9 mouse cellular contexts compared by ENCODE assay signal in the genomic region with DNA sequence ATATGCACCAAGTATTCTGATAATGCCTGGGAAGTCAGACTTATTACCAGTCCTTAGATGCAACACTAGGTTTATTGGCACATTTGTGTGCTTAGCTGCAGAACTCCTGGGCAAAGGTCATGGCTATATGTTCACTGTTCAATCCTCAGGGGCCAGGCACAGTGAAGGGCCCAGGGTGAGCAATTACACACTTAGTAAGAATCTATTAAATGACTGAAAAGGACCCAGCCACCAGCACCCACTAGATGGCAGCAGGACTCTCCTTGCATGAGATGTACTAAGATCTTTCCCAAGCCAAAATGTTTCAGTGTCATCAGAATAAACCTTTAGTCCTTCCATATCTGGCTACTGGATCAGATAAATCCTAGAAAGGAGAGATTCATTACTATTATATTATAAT. TPM values are rescaled to one million over a fixed set of nuclear protein-coding genes. Genes with fewer than 3 reads are reported as not detected.
A peak's percentile ranks its signal among the peaks of the same experiment; 100 is the strongest.
DNase-seq lines count a peak whose midpoint lies in the region; ATAC-seq lines count a peak whose summit lies in the region.
"Had no signal": no experiment of that assay in that cellular context is flagged by ENCODE, and none has a peak within 500 bp of the region (broad histone marks: within the 10 kb centered on the region; RNA-seq: fewer than 3 reads in every experiment).

No protein-coding gene starts in this region.

- H3K36me3 ChIP-seq in stomach, embryonic 14.5 days (ENCODE audit: control insufficient read depth, insufficient read depth, low read length), result no peaks in the 10 kb centered on the region
- H3K36me3 ChIP-seq: liver, embryonic 15.5 days had no signal

- H3K4me2 ChIP-seq in stomach, embryonic 14.5 days (replicated peaks; ENCODE audit: low read depth, low read length), result no peak overlapping the region
- H3K4me2 ChIP-seq: liver, embryonic 15.5 days had no signal

- no peak overlapping the region for H3K9ac ChIP-seq in stomach, embryonic 14.5 days (replicated peaks; ENCODE audit: low read depth, low read length)
- H3K9ac ChIP-seq: liver, embryonic 15.5 days had no signal

- no peaks in the 10 kb centered on the region for H3K27me3 ChIP-seq in stomach, embryonic 14.5 days (ENCODE audit: control insufficient read depth, insufficient read depth, low read length)
- H3K27me3 ChIP-seq: liver, embryonic 15.5 days had no signal

- intact Hi-C loops in heart, postnatal 14 days (cut with DNase I), result loop anchor here (2.0 to 10.0 kb wide), 2 partner anchors 251 to 411 kb away; no protein-coding TSS in a partner anchor

- H3K27ac ChIP-seq in stomach, embryonic 14.5 days (ENCODE audit: low read length), result no peak overlapping the region
- H3K27ac ChIP-seq: liver, embryonic 15.5 days had no signal

- no peaks in the 10 kb centered on the region for H3K4me1 ChIP-seq in stomach, embryonic 14.5 days (ENCODE audit: control insufficient read depth, insufficient read depth, low read length)
- H3K4me1 ChIP-seq: liver, embryonic 15.5 days had no signal

- ATAC-seq in megakaryocyte progenitor cell, adult 5-6 weeks (replicated peaks; ENCODE audit: poor library complexity), result peak; percentile 77
- ATAC-seq in stomach, embryonic 14.5 days (ENCODE audit: insufficient number of reproducible peaks, insufficient read depth, low FRiP score, low read depth), result peak; percentile 69; the same call in 1 of the 2 replicates

- no peaks in the 10 kb centered on the region for H3K9me3 ChIP-seq in stomach, embryonic 14.5 days (ENCODE audit: control insufficient read depth, low read depth, low read length)
- H3K9me3 ChIP-seq: liver, embryonic 15.5 days had no signal

- DNase-seq in urinary bladder, postnatal 14 days (ENCODE audit: low spot score), result peak; percentile 44
- no peak for DNase-seq in urinary bladder, adult 2 months (ENCODE audit: low spot score)
- peak; percentile 59 for DNase-seq in embryo, embryonic 10 days (ENCODE audit: low spot score)
- peak; percentile 18 to 54 for DNase-seq in heart, postnatal 14 days
- DNase-seq in layer of hippocampus, adult 18-20 months (ENCODE audit: low spot score in 2 of 2), result peak; percentile 19 to 83
- DNase-seq in urinary bladder, postnatal 4 days (ENCODE audit: low spot score in 2 of 2), result no peak

- no peak overlapping the region for H3K4me3 ChIP-seq in stomach, embryonic 14.5 days (ENCODE audit: low read depth, low read length)
- H3K4me3 ChIP-seq: liver, embryonic 15.5 days had no signal

RNA-seq across cellular contexts. Expression of a gene that starts 37.4 kb away (rescaled TPM):
- not detected in 2 replicates for polyA plus RNA-seq in urinary bladder, adult 2 months (2012; rRNA removed)
- not detected for total RNA-seq in heart, postnatal 14 days (2021)
- under 1 TPM; 0.20 to 0.27 TPM for total RNA-seq in layer of hippocampus, adult 18-20 months (2021)
- not detected in 2 replicates for total RNA-seq in megakaryocyte progenitor cell, adult 5-6 weeks (2015)
- total RNA-seq in megakaryocyte progenitor cell, adult 5-6 weeks (2017), result not detected in 2 replicates
- polyA plus RNA-seq in stomach, embryonic 14.5 days (2014; fragmentation: Nextera tagmentation; extraction: Ambion mirVana), result not detected in 2 replicates
- polyA plus RNA-seq: liver, embryonic 15.5 days had no signal

Comparison
In these comparisons a context has a peak if more than half of its experiments do, and no peak if none do; other contexts are left out.
1. DNase-seq: peak in urinary bladder, postnatal 14 days (single experiment), embryo, embryonic 10 days (single experiment), heart, postnatal 14 days (2 of 2) and layer of hippocampus, adult 18-20 months (2 of 2); none in urinary bladder, adult 2 months (single experiment) and urinary bladder, postnatal 4 days (0 of 2).